Mouse (Mus musculus) heart, adult 10 weeks (tissue): ENCODE results near the gene Psmb4. TPM values are rescaled to one million over a fixed set of nuclear protein-coding genes. Genes with fewer than 3 reads are reported as not detected.

Experiments
- polyA plus RNA-seq: library from polyadenylated mRNA; stranded (reverse); fragments of 350-450 nt; fragmentation: Illumina TruSeq; extraction: RNeasy Lipid Tissue Mini Kit (QIAGEN cat#74804); gene quantifications from one replicate; pipeline ENCODE4 v1.2.3, GENCODE M21; 2014; ENCODE audit warnings: low read depth, low replicate concordance

Psmb4 gene
- polyA plus RNA-seq, result 214 TPM

DNA sequence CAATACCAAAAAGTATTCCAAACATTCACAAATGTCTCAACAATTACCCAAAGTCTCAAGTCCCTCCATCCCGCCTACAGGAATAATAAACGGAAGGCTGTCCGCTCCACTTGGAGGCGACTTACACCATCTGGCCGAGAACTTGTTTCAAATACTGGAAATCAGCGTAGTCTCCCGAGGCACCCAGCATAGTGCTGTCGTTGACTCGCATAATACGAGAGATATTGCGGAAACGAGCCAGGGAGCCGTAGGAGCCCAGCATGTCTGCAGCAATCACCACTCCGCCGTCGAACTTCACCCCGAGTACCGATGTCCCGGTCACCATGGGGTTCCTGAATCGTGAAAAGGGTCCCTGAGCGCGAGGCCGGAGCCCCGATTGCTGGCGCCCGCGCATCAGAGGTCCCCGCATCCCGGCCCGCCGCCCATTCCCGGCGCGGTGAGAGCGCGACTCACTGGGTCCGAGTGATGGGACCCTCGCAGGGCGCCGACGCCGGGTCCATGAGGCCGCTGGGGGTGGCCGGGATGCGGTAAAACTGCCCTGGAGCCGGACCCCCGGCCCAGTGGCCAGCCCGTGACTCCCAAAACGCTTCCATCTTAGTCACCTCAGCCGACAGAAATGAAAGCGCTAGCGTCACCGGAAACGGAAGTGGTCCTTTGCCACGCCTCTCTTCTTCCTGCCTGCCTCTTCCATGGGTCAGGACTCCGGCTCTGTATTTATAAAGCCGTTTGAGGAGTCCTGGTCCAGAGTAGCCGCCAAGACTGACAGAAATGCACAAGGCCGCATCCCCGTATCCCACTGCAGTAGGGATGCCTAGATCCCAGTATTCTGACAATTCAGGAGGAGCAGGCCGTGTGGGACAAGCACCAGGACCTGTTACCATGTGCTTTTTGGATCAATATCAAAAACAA, at the start of gene Psmb4:
Gene Psmb4, minus strand, starts transcription at position 646 of the 909 bp plus-strand sequence.

DNA sequence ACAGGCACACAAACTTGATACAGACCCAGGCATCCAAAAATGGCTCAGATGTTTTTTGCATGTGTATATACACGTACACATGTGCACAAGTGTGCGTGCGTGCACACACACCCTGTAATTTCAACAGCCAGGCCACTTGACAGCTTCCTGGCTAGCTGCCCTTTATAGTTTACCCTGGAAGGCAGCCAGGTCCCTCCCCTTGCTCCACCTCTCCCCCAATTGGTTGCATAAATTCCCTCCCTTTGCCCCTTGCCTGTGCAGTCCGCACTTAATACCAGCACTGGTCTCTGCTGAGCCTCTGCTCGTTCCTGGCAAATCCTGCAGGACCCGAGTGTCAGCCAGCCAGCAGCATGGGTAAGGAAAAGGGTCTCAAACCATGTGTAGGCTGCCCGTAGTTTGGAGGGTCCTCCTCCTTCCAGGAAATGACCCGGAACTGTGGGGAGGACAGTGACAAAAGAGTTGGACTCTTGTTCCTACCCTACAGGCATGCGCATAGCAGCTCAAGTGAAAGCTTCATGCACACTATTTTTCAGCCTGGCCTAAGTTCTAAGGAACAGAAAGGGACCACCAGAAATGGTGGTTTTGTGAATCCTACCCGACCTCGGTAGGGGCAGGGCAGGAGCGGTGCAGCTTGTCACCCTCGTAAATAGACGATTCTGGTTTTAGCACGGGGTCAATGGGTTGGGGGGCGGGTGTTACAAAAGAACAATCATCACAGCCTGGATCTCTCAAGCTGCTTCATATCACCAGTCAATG, 46.2 kb upstream of the Psmb4 start, which contains the start of gene Selenbp1:
Gene Selenbp1, plus strand, starts transcription at position 248 of the 756 bp plus-strand sequence.

DNA sequence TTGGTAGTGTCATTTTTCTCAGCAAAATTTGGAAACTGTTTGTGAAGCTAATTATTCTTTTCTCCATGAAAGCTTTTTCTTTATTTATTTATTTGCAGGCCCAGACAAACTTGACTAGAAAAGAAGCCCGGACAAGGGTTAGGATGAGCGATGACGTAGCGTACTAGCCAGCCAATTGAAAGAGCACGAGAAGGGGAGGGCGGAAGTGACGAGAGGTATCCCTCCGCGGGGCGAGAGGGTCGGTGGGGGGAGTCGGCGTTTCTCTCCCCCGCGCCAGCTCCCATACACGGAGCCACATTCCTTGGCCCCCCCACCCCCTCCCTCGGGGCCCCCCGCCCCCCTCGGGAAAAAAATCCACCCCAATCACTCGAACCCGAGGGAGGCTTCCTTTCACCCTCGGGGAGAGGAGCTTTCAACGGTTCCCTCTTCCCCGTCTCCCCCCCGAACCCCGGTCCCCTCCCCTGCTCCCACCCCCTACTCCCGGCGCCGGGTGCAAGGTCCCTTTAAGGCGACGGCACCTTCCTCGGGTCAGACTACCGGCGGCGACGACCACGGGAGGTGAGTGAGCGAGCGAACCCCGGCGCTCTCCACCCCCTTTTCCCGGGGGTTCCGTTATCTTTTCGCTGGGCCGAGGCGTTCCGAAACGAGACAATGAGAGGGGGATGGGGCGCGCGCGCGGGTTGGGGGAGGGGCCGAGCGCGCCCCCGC, 49.4 kb downstream of the Psmb4 start, which contains the start of gene Pogz:
Gene Pogz, plus strand, starts transcription at position 385 of the 708 bp plus-strand sequence.

Other genes starting within 250 kb of the Psmb4 start
- gene Gm10972, start 243.8 kb downstream of the Psmb4 start, polyA plus RNA-seq, result not detected
- gene Tuft1, start 228.1 kb downstream of the Psmb4 start, polyA plus RNA-seq, result 1.9 TPM
- 3.5 TPM for gene Selenbp2, start 193.4 kb downstream of the Psmb4 start, polyA plus RNA-seq
- gene Cgn, start 100.5 kb downstream of the Psmb4 start, polyA plus RNA-seq, result 0.42 TPM
- 12.5 TPM for gene Pogz, start 49.4 kb downstream of the Psmb4 start, polyA plus RNA-seq
- gene Selenbp1, start 46.1 kb upstream of the Psmb4 start, polyA plus RNA-seq, result 210 TPM
- gene Rfx5, start 67.1 kb upstream of the Psmb4 start, polyA plus RNA-seq, result 4.9 TPM
- 25.4 TPM for gene Pi4kb, start 87.8 kb upstream of the Psmb4 start, polyA plus RNA-seq
- gene Zfp687, start 128.5 kb upstream of the Psmb4 start, polyA plus RNA-seq, result 9.7 TPM
- gene Psmd4, start 155.7 kb upstream of the Psmb4 start, polyA plus RNA-seq, result 157 TPM
- gene Pip5k1a, start 220.0 kb upstream of the Psmb4 start, polyA plus RNA-seq, result 15.0 TPM
- 37.4 TPM for gene Vps72, start 224.1 kb upstream of the Psmb4 start, polyA plus RNA-seq
- 31.7 TPM for gene Tmod4, start 237.5 kb upstream of the Psmb4 start, polyA plus RNA-seq
- gene Scnm1, start 247.1 kb upstream of the Psmb4 start, polyA plus RNA-seq, result 55.1 TPM
- 8.4 TPM for gene Lysmd1, start 247.1 kb upstream of the Psmb4 start, polyA plus RNA-seq